Mouse (Mus musculus) adrenal gland, adult 18-20 months (tissue): Measurements from ENCODE around the gene Vmn2r51. TPM values are rescaled to one million over a fixed set of nuclear protein-coding genes. Genes with fewer than 3 reads are reported as not detected.
"Not testable (repeated sequence)": the region's sequence is repeated elsewhere in the genome, so short reads cannot be mapped to it uniquely, and the experiment has no call there.

Experiments used
- DNase-seq, 2 experiments: peaks; one replicate each; pipeline ENCODE4 v3.0.0; 2021 to 2022; ENCODE audit warnings: low spot score in 2 of 2
- long read RNA-seq, 2 experiments: library from polyadenylated mRNA; stranded (forward); transcript quantifications; one replicate each; pipeline ENCODE4 v2.0.0; 2021
- total RNA-seq, 2 experiments: library from RNA; stranded (reverse); gene quantifications; 1 replicate in 1 of 2; 2 replicates in 1 of 2; pipeline ENCODE4 v1.2.3; 2021

Gene Vmn2r51
- not detected for total RNA-seq
- long read RNA-seq, experiment 1: 0 reads
- long read RNA-seq, experiment 2: 0 reads

GRCm38 (mm10) chr7:10105641-10106040 is at the start of gene Vmn2r51:
Gene Vmn2r51, minus strand, starts transcription at chr7:10105741.
- DNase-seq: not testable (repeated sequence)

GRCm38 (mm10) chr7:10053196-10053595 is 52.3 kb downstream of the Vmn2r51 start, which contains the start of gene Vmn2r50:
Gene Vmn2r50, minus strand, starts transcription at chr7:10053296.
- DNase-seq: not testable (repeated sequence)

Other genes with a start within 250 kb of the Vmn2r51 start
- not detected for gene Vmn2r48, start 152.2 kb downstream of the Vmn2r51 start, total RNA-seq
- gene Vmn2r49, start 113.5 kb downstream of the Vmn2r51 start, total RNA-seq: not detected
- not detected for gene Vmn2r50, start 52.4 kb downstream of the Vmn2r51 start, total RNA-seq
- not detected for gene Vmn2r52, start 70.8 kb upstream of the Vmn2r51 start, total RNA-seq
- not detected for gene Vmn1r66, start 172.3 kb upstream of the Vmn2r51 start, total RNA-seq